In the genomic region with DNA sequence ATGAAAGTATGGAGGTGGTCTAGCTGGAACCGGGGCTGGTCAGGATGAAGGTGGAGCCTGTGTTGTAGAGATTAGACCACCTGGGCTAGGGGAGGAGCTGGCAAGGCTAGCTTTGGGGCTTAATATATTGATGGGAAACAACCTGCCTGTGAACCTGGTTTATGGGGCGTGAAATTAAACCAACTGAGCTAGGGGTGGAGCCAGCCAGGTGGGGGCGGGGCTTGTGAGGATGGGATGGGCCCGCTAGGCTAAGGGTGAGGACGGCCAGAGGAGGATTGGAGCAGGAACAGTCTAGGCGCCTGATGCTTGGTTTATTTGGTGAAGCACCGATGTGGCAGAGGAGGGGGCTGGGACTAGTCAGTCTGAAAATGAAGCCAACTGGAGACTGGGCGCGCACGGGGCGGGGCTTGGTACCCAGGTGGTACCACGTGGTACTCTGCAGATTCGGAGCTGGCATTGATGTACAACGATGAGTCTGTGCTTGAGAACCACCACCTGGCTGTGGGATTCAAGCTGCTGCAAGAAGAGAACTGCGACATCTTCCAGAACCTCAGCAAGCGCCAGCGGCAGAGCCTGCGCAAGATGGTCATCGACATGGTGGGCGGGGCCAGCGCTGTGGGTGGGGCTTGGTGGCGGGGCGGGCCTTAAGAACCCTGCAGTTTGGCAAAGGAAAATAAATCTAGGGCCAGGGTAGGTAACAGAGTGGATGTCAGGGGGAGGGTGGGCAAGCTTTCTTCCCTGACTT, we compare ENCODE assay signal across 8 mouse cellular contexts. TPM values are rescaled to one million over a fixed set of nuclear protein-coding genes. Genes with fewer than 3 reads are reported as not detected.
DNase-seq lines count a peak whose midpoint lies in the region; ATAC-seq and TF ChIP-seq lines count a peak whose summit lies in the region.

No protein-coding gene starts in this region.

- H3K9me3 ChIP-seq in kidney, embryonic 15.5 days (replicated peaks), result no peaks in the 10 kb centered on the region
- H3K9me3 ChIP-seq in liver, postnatal 0 days (ENCODE audit: low read length), result no peaks in the 10 kb centered on the region

- peak overlapping the region; percentile 73 for H3K4me2 ChIP-seq in kidney, embryonic 15.5 days
- H3K4me2 ChIP-seq in liver, postnatal 0 days (ENCODE audit: low read depth, low read length), result peak overlapping the region; percentile 30; the same call in 1 of the 2 replicates

- peak overlapping the region; percentile 11; the same call in 1 of the 2 replicates for H3K9ac ChIP-seq in kidney, embryonic 15.5 days
- H3K9ac ChIP-seq in liver, postnatal 0 days (replicated peaks), result no peak overlapping the region

- no peak for TF ChIP-seq CTCF in lung, adult 2 months (IDR thresholded peaks at IDR 0.05; ENCODE audit: insufficient read depth, low read length)
- no peak for TF ChIP-seq CTCF in liver, postnatal 0 days (IDR thresholded peaks at IDR 0.05; ENCODE audit: low read depth)

- DNase-seq in lung, adult 2 months, result peak; percentile 22
- DNase-seq in lung, postnatal 14 days, result no peak
- no peak for DNase-seq in liver, postnatal 0 days
- DNase-seq in splenic B cell, adult 2 months (ENCODE audit: low read depth, low spot score), result peak; percentile 62
- no peak for DNase-seq in adrenal gland, adult 8-10 months

- peak overlapping the region; percentile 89 for H3K27ac ChIP-seq in kidney, embryonic 15.5 days
- no peak overlapping the region for H3K27ac ChIP-seq in liver, postnatal 0 days (ENCODE audit: low read depth)

- H3K4me1 ChIP-seq in lung, adult 2 months (ENCODE audit: control insufficient read depth, insufficient read depth, low read length), result no peaks in the 10 kb centered on the region
- H3K4me1 ChIP-seq in kidney, embryonic 15.5 days, result peaks cover 34% of the 10 kb centered on the region
- no peaks in the 10 kb centered on the region for H3K4me1 ChIP-seq in liver, postnatal 0 days (ENCODE audit: insufficient read depth)

- TF ChIP-seq POLR2A in lung, adult 2 months (IDR thresholded peaks at IDR 0.05; ENCODE audit: borderline replicate concordance, extremely low read depth, low read depth, low read length), result no peak

- TF ChIP-seq EP300 in liver, postnatal 0 days (IDR thresholded peaks at IDR 0.05; ENCODE audit: low read depth), result no peak

- 0 out of 2 replicates have a peak, but pooled peaks have one; percentile 20 for ATAC-seq in erythroid progenitor cell, adult 5-6 weeks (replicated peaks; ENCODE audit: low FRiP score, poor library complexity, severe bottlenecking)
- peak; percentile 91 for ATAC-seq in kidney, embryonic 15.5 days (replicated peaks; ENCODE audit: low FRiP score)
- ATAC-seq in liver, postnatal 0 days, result peak; percentile 38
- no peak for ATAC-seq in megakaryocyte-erythroid progenitor cell, adult 5-6 weeks (replicated peaks; ENCODE audit: low FRiP score, low TSS enrichment, poor library complexity, severe bottlenecking)

- WGBS in lung, adult 2 months, result 21% methylated on average over 23 of the region's 23 CpGs
- 2% methylated on average over 23 of the region's 23 CpGs for WGBS in kidney, embryonic 15.5 days
- WGBS in liver, postnatal 0 days (ENCODE audit: insufficient replicate concordance), result 46% methylated on average over 23 of the region's 23 CpGs

- no peaks in the 10 kb centered on the region for H3K27me3 ChIP-seq in kidney, embryonic 15.5 days
- no peaks in the 10 kb centered on the region for H3K27me3 ChIP-seq in liver, postnatal 0 days (ENCODE audit: insufficient read depth, low read length)
- no peaks in the 10 kb centered on the region for H3K27me3 ChIP-seq in splenic B cell, adult 2 months (ENCODE audit: control insufficient read depth, insufficient read depth, low read length, poor library complexity, severe bottlenecking)

- H3K4me3 ChIP-seq in lung, adult 2 months (replicated peaks; ENCODE audit: extremely low read depth, low read depth, low read length), result peak overlapping the region; percentile 22
- H3K4me3 ChIP-seq in kidney, embryonic 15.5 days (replicated peaks), result peak overlapping the region; percentile 44
- no peak overlapping the region for H3K4me3 ChIP-seq in liver, postnatal 0 days (ENCODE audit: low read depth, low read length)

- H3K36me3 ChIP-seq in kidney, embryonic 15.5 days, result peaks cover 6% of the 10 kb centered on the region; the same call in 1 of the 2 replicates
- peaks cover 6% of the 10 kb centered on the region for H3K36me3 ChIP-seq in liver, postnatal 0 days (replicated peaks; ENCODE audit: insufficient read depth, low read length)
- H3K36me3 ChIP-seq in splenic B cell, adult 2 months (ENCODE audit: control insufficient read depth, insufficient read depth, low read length, poor library complexity, severe bottlenecking), result no peaks in the 10 kb centered on the region; the same call in 1 of the 2 replicates

RNA-seq across cellular contexts. Expression of a gene that starts 34.5 kb away (rescaled TPM):
- 81.2 and 88.3 TPM in 2 replicates for polyA plus RNA-seq in lung, adult 2 months (2012; rRNA removed)
- 13.8 and 25.2 TPM in 2 replicates for total RNA-seq in erythroid progenitor cell, adult 5-6 weeks (2015; ENCODE audit: low replicate concordance)
- 37.0 and 44.7 TPM in 2 replicates for total RNA-seq in erythroid progenitor cell, adult 5-6 weeks (2017; ENCODE audit: low replicate concordance)
- polyA plus RNA-seq in kidney, embryonic 15.5 days (2015; fragmentation: Nextera tagmentation; extraction: Ambion mirVana), result 55.1 and 64.2 TPM in 2 replicates
- 22.9 and 26.5 TPM in 2 replicates for polyA plus RNA-seq in liver, postnatal 0 days (2015; fragmentation: Nextera tagmentation; extraction: Ambion mirVana)
- 10 to 100 TPM; 50.7 to 62.6 (median 57.4) TPM for total RNA-seq in adrenal gland, adult 8-10 months (2022)
- total RNA-seq in megakaryocyte-erythroid progenitor cell, adult 5-6 weeks (2014; fragmentation: Nextera tagmentation), result 25.3 and 27.2 TPM in 2 replicates
- 32.7 and 39.8 TPM in 2 replicates for total RNA-seq in megakaryocyte-erythroid progenitor cell, adult 5-6 weeks (2017)

RNA-seq across cellular contexts. Expression of a gene that starts 39.2 kb away (rescaled TPM):
- 13.1 and 13.8 TPM in 2 replicates for polyA plus RNA-seq in lung, adult 2 months (2012; rRNA removed)
- 4.6 TPM in 1 of 2 replicates, not detected in the other for total RNA-seq in erythroid progenitor cell, adult 5-6 weeks (2015; ENCODE audit: low replicate concordance)
- 0.15 and 0.39 TPM in 2 replicates for total RNA-seq in erythroid progenitor cell, adult 5-6 weeks (2017; ENCODE audit: low replicate concordance)
- 12.6 and 12.7 TPM in 2 replicates for polyA plus RNA-seq in kidney, embryonic 15.5 days (2015; fragmentation: Nextera tagmentation; extraction: Ambion mirVana)
- polyA plus RNA-seq in liver, postnatal 0 days (2015; fragmentation: Nextera tagmentation; extraction: Ambion mirVana), result 1.4 and 1.5 TPM in 2 replicates
- 10 to 100 TPM in 2 of 4 experiments, 1 to 10 TPM in 2; 5.7 to 13.4 (median 9.8) TPM for total RNA-seq in adrenal gland, adult 8-10 months (2022)
- 23.5 and 24.3 TPM in 2 replicates for total RNA-seq in megakaryocyte-erythroid progenitor cell, adult 5-6 weeks (2014; fragmentation: Nextera tagmentation)
- 2.2 and 3.8 TPM in 2 replicates for total RNA-seq in megakaryocyte-erythroid progenitor cell, adult 5-6 weeks (2017)

RNA-seq across cellular contexts. Expression of a gene that starts 43.5 kb away (rescaled TPM):
- 9.7 and 11.3 TPM in 2 replicates for polyA plus RNA-seq in lung, adult 2 months (2012; rRNA removed)
- total RNA-seq in erythroid progenitor cell, adult 5-6 weeks (2015; ENCODE audit: low replicate concordance), result 2.5 TPM in 1 of 2 replicates, not detected in the other
- total RNA-seq in erythroid progenitor cell, adult 5-6 weeks (2017; ENCODE audit: low replicate concordance), result 0.13 and 0.53 TPM in 2 replicates
- 0.19 TPM in 1 of 2 replicates, not detected in the other for polyA plus RNA-seq in kidney, embryonic 15.5 days (2015; fragmentation: Nextera tagmentation; extraction: Ambion mirVana)
- polyA plus RNA-seq in liver, postnatal 0 days (2015; fragmentation: Nextera tagmentation; extraction: Ambion mirVana), result 0.08 and 0.17 TPM in 2 replicates
- total RNA-seq in adrenal gland, adult 8-10 months (2022), result under 1 TPM; 0.27 to 0.75 (median 0.46) TPM
- 0.59 TPM in 1 of 2 replicates, not detected in the other for total RNA-seq in megakaryocyte-erythroid progenitor cell, adult 5-6 weeks (2014; fragmentation: Nextera tagmentation)
- 1.1 TPM in 1 of 2 replicates, not detected in the other for total RNA-seq in megakaryocyte-erythroid progenitor cell, adult 5-6 weeks (2017)

RNA-seq across cellular contexts. Expression of a gene that starts 54.9 kb away (rescaled TPM):
- 49.3 and 65.5 TPM in 2 replicates for polyA plus RNA-seq in lung, adult 2 months (2012; rRNA removed)
- 28.9 and 42.9 TPM in 2 replicates for total RNA-seq in erythroid progenitor cell, adult 5-6 weeks (2015; ENCODE audit: low replicate concordance)
- 68.0 and 76.5 TPM in 2 replicates for total RNA-seq in erythroid progenitor cell, adult 5-6 weeks (2017; ENCODE audit: low replicate concordance)
- 332 and 351 TPM in 2 replicates for polyA plus RNA-seq in kidney, embryonic 15.5 days (2015; fragmentation: Nextera tagmentation; extraction: Ambion mirVana)
- 81.1 and 84.1 TPM in 2 replicates for polyA plus RNA-seq in liver, postnatal 0 days (2015; fragmentation: Nextera tagmentation; extraction: Ambion mirVana)
- 100 to 1,000 TPM; 162 to 190 (median 174) TPM for total RNA-seq in adrenal gland, adult 8-10 months (2022)
- 182 and 193 TPM in 2 replicates for total RNA-seq in megakaryocyte-erythroid progenitor cell, adult 5-6 weeks (2014; fragmentation: Nextera tagmentation)
- total RNA-seq in megakaryocyte-erythroid progenitor cell, adult 5-6 weeks (2017), result 385 and 442 TPM in 2 replicates

Comparison
In these comparisons a context has a peak if more than half of its experiments do, and no peak if none do; other contexts are left out.
1. DNase-seq: peak in lung, adult 2 months (single experiment) and splenic B cell, adult 2 months (single experiment); none in lung, postnatal 14 days (single experiment), liver, postnatal 0 days (single experiment) and adrenal gland, adult 8-10 months (single experiment).